Mouse (Mus musculus) heart, postnatal 10 days (tissue): ENCODE measurements around the gene Gemin7. TPM values are rescaled to one million over a fixed set of nuclear protein-coding genes. Genes with fewer than 3 reads are reported as not detected.
"Not testable (repeated sequence)": the region's sequence is repeated elsewhere in the genome, so short reads cannot be mapped to it uniquely, and the experiment has no call there.

Experiments
- DNase-seq, 2 experiments: peaks; one replicate each; pipeline ENCODE4 v3.0.0; 2021
- intact Hi-C: fragments of 180-260 bp; cut with DNase I; formaldehyde crosslinking; loops from one replicate; pipeline ENCODE4 v1.15.1; 2025
- total RNA-seq, 2 experiments: library from RNA; stranded (reverse); gene quantifications; 2 replicates each; pipeline ENCODE4 v1.2.3; 2021

Gene Gemin7
- 10 to 100 TPM; 54.5 to 58.0 TPM for total RNA-seq

DNA sequence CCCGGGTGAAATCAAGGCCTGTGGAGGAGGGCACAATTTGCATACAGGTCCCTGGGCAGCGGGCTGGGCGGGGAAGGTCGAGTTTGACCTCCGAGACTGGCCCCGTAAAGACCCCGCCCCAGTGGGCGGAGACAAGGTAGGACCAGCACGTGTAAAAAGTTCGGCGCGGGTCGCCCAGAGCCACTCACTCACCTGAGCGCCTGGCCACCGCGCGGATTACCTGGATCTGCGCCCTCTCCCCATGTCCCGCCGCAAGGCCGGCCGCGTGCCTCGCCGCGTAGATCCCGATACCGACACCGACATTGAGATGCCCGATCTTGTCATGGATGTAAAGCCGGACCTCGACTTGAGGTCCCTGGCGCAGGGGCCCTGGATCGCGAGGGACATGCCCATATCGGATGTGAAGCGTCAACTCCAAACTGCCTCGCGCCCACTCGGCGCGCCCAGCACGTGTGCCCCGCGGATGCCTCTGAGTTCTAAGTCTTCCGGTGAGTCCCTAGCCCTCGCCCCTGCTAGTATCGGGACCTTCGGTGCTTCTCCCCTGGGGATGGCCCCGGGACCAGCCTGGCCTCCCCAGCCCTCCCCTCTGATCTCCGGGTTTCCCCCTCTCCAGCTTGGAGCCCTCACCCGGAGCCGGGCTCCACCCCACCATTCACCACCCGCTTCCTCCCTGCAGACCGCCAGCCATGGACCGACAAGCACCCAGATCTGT, at the start of gene Gemin7, which contains the start of gene Zfp296:
Gemin7 (minus strand) TSS at position 455 of the 712 bp plus-strand sequence.
Zfp296 (plus strand) TSS at position 147 of the 712 bp plus-strand sequence.
- peak; percentile 19 to 28 for DNase-seq
- intact Hi-C loops, result no loop called here

DNA sequence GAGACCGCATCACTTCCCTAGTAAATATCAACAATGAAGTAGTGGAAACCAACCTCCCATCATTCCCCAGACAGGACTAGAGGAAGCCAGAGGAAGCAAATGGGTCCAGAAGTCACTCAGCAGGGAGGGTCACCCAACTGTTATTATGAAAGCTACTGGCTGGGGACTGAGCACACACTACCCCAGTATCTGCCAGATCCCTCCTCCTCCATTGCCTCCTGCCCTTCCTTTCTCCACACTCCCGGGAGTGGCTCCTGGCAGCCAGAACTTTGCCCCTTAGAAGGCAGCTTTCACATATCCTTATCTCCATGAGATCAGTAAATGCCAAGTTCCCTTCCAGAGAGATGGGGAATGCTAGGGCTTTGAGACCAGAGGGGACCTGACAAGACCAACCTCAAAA, 46.0 kb upstream of the Gemin7 start:
- intact Hi-C loops, result no loop called here

DNA sequence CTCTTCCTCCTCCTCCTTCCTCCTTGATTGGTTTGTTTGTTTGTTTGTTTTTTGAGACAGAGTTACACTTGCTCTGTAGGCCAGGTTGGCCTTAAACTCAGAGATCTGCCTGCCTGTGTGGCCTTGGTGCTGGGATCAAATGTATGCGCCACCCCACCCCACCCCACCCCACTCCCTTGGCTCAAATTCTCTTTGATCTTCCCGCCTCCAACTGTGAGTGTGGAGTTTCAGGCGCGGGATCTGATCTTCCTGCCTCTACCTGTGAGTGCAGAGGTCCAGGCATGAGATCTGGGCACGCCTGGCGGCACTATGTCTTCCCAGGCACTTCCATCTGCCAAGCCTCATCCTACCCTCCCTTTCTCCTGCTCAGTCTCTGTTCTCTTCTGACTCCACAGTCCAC, 44.8 kb upstream of the Gemin7 start:
- intact Hi-C loops, result no loop called here
- DNase-seq, result no peak

More for the DNA sequence above, 46.0 kb upstream of the Gemin7 start:
- no peak for DNase-seq

DNA sequence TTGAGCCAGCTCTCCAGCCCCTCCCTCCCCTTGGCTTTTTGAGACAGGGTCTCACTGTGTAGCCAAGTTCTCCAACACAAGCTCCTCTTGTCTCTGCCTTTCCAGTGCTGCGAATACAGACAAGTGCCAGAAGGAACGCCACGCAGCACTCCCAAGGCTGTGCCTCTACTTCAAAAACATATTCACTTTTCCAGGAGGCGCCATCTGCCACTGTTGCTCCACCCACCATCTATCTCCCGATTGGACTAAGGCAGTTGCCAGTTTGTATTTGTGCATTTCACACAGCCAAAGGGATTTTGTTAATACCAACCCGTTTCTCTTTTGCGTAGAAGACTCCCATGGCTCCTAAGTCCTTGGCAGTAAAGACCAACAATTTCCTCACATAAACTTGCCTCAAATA, 43.4 kb upstream of the Gemin7 start:
- intact Hi-C loops, result no loop called here
- DNase-seq, result no peak

DNA sequence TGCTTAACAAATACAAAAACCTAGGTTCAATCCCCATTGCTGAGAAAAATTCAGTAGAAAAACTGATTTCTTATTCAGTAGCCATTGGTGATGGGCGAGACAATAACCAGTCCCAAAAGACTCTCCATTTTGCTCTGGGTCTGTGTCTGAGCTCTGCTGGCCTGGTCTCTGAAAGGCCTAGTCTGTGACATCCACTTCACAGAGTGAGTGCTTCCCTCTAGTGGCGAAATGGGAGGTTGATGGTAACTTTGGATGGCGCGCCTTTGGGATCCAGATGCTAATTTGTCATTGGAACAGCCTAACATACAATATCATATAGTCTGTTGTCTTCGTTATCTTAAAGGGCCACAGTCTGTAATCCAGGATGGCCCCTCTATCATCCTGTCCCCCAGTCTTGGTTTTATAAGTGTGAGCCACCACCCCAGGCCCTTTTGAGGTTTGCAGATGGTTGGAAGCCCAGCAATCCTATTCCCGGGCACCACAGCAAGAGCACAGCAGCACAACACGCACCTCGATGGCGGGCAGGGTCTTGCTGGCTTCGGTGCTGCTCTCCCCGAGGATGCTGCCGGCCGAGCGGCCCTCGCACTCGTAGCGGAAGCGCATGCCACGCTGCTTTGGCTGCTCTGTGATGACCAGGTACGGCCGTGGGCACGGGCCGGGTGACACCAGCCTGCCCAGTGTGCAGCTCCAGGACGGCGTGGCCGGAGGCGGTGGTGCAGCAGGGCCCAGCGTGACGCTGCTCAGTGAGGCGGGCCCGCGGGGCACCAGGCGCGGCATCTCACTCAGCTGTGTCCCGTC, 41.8 kb upstream of the Gemin7 start:
- peak; percentile 86 to 89 for DNase-seq
- intact Hi-C loops, result loop anchor here (2.0 to 5.0 kb wide), 3 partner anchors 30 to 214 kb away; partner anchors contain the start of genes Bloc1s3, Ckm, Klc3 and Trappc6a

DNA sequence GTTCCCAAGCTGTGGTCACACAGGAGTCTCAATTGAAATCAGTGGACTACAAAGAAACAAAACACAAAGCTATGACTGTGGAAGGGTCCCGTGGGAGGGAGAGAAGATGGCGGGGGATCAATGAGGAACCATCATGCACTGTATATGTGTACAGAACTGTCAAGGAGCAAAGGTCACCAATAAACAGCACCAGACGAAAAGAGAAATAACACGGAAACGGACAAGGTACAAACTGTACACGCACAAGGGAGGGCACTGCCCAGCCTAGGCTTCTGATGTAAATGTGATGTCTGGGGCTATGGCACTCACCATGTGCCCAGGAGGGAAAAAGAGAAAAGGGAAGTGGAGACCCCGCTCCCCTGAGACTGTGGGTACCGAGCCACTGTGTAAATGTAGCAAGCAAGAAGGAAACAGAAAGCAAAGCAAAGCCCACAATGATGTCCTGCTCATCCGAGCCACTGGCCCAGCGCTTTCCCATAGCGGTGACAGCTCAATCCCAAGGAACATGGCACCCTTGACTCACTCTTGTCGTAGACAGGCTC, 37.7 kb upstream of the Gemin7 start:
- intact Hi-C loops, result loop anchor here (5.0 kb wide), 1 partner anchor 108 kb away; the partner anchor contains the start of genes Bloc1s3 and Trappc6a
- no peak for DNase-seq

DNA sequence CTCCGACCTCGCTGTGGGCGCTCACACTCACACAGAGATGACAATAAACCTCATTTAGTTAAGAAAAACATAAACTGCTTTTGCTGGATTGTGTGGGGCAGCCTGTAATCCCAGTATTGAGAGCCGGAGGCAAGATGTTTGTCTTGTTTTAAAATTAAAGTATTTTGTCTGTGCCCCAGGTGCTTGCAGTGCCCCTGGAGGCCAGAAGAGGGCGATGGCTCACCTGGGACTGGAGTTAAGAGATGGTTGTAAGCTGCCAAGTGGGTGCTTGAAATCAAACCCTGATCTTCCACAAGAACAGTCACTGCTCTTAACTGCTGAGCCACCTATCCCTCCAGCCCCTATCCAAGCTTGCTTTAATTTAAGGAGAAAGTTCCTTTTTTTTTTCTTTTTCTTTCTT, 33.6 kb upstream of the Gemin7 start:
- intact Hi-C loops, result no loop called here
- DNase-seq, result no peak

DNA sequence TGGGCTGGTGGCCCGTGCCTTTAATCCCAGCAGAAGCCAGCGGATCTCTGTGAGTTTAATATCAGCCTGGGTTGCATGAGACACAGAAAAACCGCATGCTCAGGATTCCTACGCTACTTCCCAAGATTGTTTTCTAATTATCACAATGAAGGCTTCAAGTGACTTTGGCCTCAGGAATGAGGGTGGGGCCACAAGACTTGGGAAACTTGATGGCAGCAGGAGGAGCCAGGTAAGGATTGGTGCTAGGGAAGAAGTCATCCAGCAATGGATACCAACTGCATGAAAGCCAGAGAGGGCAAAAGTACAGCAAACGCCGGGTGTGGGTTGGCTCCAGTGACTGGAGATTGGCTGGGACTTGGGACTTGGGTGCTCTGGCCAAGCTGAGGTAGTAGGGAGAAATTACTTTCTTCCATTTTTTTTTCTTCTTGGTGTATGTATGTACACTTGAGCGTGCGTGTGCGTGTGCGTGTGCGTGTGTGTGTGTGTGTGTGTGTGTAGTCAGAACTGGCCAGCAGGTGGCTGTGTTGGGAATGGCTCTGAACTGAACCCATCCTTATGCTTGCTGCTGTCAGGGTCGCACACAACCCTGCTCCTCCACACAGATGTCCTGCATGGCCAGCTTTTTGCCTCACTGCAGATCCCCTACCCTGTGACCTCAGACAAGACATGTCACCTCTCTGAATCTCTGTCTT, 32.4 kb upstream of the Gemin7 start:
- no peak for DNase-seq
- intact Hi-C loops, result no loop called here

DNA sequence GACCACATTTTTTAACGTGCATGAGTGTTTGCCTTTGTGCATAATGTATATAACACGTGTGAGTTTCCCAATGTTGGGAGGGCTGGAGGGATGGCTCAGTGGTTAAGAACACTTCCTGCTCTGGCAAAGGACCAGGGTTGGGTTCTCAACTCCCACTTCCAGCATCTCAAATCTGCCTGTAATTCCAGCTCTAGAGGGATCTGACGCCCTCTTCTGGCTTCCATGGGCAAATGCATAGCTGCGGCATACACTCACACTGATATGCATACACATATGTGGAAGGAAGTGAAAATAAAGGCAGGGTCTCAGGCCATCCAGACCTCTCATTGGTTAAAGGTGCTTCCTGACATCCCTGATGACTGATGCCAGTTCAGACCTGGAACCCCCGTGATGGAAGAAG, 29.9 kb upstream of the Gemin7 start:
- DNase-seq, result no peak
- intact Hi-C loops, result no loop called here

DNA sequence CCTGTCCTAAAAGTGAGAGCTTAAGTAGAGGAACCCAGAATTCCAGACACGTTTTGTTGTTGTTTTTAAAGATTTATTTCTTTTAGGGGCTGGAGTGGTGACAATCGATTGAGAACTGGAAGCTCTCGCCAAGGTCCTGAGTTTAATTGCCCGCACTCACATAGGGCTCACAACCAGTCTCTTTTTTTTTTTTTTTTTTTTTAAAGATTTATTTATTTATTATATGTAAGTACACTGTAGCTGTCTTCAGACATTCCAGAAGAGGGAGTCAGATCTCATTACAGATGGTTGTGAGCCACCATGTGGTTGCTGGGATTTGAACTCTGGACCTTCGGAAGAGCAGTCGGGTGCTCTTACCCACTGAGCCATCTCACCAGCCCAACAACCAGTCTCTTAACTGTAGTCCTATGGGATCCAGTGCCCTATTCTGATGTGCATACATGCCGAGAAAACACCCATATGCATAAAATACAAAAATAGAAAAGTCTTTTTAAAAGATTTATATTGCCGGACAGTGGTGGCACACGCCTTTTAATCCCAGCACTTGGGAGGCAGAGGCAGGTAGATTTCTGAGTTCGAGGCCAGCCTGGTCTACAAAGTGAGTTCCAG, 27.3 kb upstream of the Gemin7 start:
- DNase-seq, intact Hi-C loops: not testable (repeated sequence)

DNA sequence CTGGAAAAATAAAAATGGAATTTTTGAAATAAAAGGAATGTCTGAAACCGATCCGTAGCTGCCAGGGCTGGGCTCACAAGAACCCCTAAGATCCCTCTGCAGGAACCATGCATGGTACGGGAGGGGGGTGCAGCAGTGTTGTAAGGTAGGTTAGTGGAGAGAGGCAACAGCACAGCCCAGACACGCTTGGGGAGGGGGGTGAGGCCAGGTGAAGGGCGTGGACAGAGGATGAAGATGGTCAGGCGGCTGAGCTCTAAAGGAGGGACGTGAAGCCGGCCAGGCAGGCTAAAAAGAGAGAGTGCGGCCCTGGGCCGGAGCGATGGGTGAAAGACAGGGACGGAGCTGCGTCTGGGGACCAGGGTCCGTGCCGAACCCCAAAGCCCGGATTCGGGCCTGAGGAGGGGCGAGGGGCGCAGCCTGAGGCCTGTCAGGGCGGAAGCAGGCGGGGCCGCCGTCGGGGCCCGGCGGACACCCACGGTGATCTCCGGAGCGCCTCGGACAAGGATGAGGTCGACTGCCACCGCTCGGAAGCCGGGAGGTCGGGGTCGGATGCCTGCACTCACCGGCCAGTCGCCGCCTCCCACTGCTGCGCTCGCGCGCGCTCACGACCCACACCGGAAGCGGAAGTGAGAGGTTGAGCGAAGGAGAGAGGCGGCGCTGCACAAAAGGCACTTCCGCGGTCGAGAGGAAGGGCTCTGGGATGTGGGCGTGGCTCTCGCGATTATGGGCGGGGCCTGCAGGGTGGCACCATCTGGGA, 26.6 kb upstream of the Gemin7 start, which contains the start of gene Clasrp:
Clasrp (minus strand) TSS at position 638 of the 757 bp plus-strand sequence.
- intact Hi-C loops, result no loop called here
- DNase-seq, result peak; percentile 97 to 99

DNA sequence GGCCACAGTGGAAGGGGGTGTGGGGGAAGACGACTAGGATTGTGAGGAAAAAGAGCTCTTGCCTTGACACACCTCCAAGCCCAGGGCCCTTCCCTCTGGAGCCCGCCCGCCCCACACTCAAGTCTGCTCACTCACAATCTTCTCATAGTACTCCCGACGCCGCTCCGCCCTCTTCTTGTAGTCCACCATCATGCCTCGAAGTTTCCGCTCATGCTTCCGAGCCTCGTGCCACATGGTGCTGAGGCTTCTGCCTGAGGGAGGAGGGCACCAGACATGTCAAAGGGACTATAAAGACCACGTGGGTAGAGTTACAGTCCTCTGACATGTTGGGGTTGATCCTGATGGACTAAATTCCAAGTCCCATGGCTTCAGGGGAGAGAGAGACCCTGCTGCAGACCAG, 25.7 kb upstream of the Gemin7 start:
- no peak for DNase-seq
- intact Hi-C loops, result no loop called here

DNA sequence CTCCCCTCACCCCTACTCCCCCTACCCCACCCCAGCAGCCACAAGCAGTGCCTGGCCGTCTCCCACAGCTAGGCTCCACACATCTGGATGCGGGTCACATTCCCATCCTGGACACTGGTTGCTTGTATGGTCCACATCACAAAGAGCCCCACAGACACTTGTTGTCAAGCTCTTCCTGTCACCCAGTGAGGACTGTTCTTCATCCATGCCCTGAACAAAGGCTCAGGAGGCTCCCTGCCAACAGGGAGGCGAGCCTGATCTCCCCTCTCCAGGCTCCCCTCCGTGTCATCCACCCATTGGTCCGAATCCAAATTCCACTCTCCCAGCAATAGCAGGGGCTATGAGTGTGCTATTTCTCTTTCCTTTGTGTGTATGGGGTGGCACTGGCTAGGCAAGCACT, 23.2 kb upstream of the Gemin7 start:
- no peak for DNase-seq
- intact Hi-C loops, result no loop called here

DNA sequence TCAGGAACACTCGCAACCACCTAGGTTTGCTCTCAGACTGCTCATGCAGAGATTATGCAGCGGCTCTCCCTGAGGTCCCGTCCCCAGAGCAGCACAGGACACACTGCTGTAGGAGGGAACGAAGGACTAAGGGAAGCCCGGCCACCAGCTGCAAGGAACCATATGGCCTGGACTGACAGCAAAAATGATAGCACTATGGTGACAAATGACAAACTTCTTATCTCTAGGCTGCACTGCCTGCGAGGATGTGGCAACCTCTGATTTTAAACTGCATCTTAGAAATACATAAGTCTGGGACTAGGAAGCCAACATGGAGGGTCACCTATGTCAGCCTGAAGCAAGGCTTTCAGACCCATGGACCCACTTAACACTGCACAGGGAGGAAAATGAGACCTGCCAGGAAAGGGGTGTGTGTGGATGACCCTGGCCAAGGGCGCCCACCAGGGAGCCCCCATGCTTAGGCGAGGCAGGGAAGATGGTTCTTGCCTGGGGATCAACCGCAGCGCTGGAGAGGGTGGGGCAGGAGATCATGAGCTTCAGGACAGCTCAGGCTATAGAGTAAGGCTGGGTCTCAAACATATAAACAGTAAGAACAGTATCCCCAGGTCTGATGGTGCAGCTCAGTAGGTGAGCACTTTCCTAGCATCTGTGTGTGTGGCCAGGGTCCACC, 15.8 kb upstream of the Gemin7 start:
- intact Hi-C loops, result no loop called here
- DNase-seq, result no peak

DNA sequence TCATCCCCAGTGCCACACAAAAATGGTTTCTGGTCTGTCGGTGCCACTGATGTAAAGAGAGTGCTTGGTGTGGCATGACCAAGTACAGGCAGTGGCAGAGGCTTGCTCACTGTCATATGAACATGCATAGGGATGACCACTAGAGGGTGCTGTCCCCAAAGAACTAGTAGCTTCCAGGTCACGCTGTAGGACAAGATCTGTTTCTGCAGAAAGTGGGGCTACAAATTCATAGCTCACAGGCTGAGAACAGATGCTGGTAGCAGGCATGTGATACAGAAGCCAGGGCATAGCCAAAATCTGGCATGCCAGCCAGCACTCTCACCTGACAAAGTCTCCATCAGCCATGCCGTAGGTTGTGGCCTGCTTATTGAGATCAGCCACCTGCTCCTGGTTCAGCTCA, 12.5 kb upstream of the Gemin7 start:
- peak; percentile 81 to 90 for DNase-seq

DNA sequence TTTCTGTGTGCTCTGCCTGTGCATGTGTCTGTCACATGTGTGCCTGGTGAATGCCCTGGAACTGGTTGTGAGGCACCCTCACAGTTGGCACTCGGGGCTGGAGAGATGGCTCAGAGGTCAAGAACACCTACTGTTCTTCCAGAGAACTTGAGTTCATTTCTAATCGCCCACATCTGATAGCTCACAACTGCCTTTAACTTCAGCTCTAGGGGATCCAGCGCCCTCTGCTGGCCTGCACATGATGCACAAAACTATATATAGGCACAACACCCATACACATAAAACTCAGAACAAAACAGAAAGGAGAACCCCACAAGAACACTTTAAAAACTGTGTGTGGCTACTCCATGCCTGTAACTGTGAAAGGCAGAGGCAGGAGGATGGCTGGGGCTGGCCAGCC, 11.8 kb upstream of the Gemin7 start:
- intact Hi-C loops, result loop anchor here (2.0 kb wide), 1 partner anchor 30 kb away; no protein-coding TSS in a partner anchor
- peak; percentile 37 to 68 for DNase-seq

More for the DNA sequence above, 12.5 kb upstream of the Gemin7 start:
- intact Hi-C loops, result loop anchor here (2.0 kb wide), 1 partner anchor 29 kb away; no protein-coding TSS in a partner anchor

DNA sequence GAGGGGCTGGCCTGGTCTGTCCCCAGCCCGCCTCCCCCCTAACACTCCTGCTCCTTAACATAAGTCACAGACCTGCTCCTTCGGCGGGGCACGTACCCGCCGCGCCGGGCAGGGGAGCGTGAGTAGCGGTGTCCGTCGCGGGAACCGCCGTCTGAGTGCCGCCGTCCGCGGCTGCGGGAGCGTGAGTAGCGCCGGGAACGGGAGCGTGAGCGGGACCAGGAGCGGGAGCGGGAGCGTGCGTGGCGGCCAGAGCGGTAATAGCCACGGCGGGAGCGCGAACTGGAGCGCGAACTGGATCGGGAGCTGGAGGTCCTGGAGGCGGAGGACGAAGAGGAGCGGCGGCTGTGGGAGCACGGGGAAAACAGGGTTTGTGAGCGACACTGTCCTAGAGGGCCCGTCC, 8.9 kb upstream of the Gemin7 start:
- no peak for DNase-seq
- intact Hi-C loops, result no loop called here

DNA sequence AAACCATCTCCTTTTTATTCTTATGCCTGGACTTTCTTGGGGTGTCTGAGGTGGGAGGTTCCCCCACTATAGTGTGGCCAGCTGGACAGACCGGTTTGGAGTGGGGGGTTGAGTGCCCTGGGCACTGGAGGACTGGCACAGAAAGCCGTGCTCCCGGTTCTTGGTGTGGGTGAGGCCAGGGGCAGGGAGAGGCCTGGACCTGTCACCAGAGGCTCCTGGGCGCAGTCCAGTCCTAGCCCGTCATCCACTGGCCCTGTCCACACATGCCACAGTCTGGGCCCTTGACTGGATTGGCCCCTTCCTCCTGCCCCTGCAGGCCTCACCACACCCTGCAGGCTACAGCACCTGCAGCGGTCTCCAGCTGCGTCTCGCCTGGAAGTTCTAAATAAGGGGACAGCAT, 3.2 kb upstream of the Gemin7 start:
- intact Hi-C loops, result no loop called here
- DNase-seq, result no peak

DNA sequence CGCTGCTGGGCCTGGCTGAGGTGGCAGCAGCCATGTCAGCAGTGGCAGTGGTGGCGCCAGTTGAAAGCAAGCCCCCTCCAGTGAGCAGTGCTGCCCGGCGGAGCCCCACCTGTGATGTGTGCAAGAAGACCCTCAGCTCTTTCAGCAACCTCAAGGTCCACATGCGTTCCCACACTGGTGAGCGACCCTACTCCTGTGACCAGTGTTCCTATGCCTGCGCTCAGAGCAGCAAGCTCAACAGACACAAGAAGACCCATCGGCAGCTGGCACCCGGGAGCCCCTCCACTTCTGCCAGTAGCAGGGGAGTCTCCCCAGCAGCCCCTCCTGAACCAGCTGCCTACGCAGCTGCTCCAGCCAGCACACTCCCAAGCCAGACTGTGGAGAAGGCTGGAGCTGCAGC, 2.4 kb upstream of the Gemin7 start:
- intact Hi-C loops, result no loop called here
- DNase-seq, result no peak
